Mouse (Mus musculus): Measurements from ENCODE around the gene Pla2g4e. TPM values are rescaled to one million over a fixed set of nuclear protein-coding genes. Genes with fewer than 3 reads are reported as not detected.
"Not testable (repeated sequence)": the region's sequence is repeated elsewhere in the genome, so short reads cannot be mapped to it uniquely, and the experiment has no call there.

The Pla2g4e gene
- total and polyA plus RNA-seq, 3 experiments = 3.5 to 5.9 (median 4.0) TPM

DNA sequence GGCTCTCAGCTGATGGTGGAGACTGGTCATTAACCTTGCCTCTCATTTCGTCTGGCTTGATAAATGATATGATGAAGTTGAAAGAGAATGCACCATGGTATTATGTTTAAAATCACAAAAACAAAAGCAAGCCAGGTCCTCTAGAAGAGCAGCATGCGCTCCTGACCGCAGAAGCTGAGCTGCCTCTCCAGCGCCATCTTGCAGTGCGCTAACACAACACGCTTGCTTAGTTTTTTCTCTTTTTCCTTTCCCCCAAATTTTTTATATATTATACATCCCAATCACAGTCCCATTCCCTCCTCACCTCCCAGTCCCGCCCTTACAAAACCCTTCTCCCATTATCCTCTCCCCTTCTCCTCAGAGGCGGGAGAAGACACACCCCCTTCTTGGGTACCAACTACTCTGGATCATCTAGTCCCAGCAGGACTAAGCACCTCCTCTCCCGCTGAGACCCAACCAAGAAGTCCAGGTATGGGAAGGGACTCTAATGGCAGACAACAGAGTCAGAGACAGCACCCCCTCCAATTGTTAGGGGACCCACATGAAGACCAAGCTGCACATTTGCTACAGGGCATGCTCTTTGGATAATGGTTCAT is 384 bp upstream of the Pla2g4e start:
- Histone ChIP-seq H3K4me3 (peak overlapping the region; percentile 36), H3K9ac (ENCODE audit: low read depth, low read length) (no peak overlapping the region), H3K36me3 (ENCODE audit: control insufficient read depth, insufficient read depth, low read length) (no peaks in the 10 kb centered on the region), H3K79me2 (replicated peaks; ENCODE audit: control insufficient read depth, insufficient read depth, low read length) (no peaks in the 10 kb centered on the region), H3K27ac (no peak overlapping the region), H3K4me1 (ENCODE audit: control insufficient read depth, insufficient read depth, low read length) (no peaks in the 10 kb centered on the region), H3K27me3 (ENCODE audit: control insufficient read depth, insufficient read depth, low read length) (no peaks in the 10 kb centered on the region)
- intact Hi-C loops (cut with DNase I) = no loop called here
- TF ChIP-seq CTCF (IDR thresholded peaks at IDR 0.05) (peak; percentile 52), POLR2A (IDR thresholded peaks at IDR 0.05; ENCODE audit: insufficient read depth, low read depth, low read length) (no peak), EP300 (IDR thresholded peaks at IDR 0.05; ENCODE audit: insufficient read depth, low read depth, low read length) (no peak)
- 19% methylated on average over 9 of the region's 9 CpGs for WGBS
- no peak for DNase-seq

DNA sequence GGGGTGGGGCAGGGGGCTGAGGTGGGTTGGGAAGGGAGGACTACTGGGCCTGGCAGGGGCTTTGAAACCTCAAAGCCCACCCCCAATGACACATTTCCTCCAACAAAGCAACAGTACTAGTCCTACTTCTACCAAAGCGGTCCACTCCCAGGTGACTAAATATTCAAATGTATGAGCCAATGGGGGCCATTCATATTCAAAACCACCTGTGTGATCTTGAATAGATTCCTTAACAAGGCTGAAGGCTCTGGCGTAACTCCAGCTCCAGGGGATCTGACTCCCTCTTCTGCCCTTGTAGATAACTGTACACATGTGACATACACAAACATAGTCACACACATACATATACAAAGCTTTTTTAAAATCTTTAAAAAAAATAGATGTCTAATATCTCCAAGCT is 1.1 kb downstream of the Pla2g4e start:
- H3K36me3 ChIP-seq (ENCODE audit: control insufficient read depth, insufficient read depth, low read length) = no peaks in the 10 kb centered on the region
- DNase-seq = no peak
- no peaks in the 10 kb centered on the region for H3K4me1 ChIP-seq (ENCODE audit: control insufficient read depth, insufficient read depth, low read length)
- peak overlapping the region; percentile 69 for H3K27ac ChIP-seq
- WGBS = 70% methylated on average over 2 of the region's 2 CpGs
- no peak overlapping the region for H3K9ac ChIP-seq (ENCODE audit: low read depth, low read length)
- peak overlapping the region; percentile 36; the same call in 1 of the 2 replicates for H3K4me3 ChIP-seq
- H3K79me2 ChIP-seq (replicated peaks; ENCODE audit: control insufficient read depth, insufficient read depth, low read length) = no peaks in the 10 kb centered on the region
- intact Hi-C loops (cut with DNase I) = no loop called here
- H3K27me3 ChIP-seq (ENCODE audit: control insufficient read depth, insufficient read depth, low read length) = no peaks in the 10 kb centered on the region
- TF ChIP-seq CTCF (IDR thresholded peaks at IDR 0.05) (no peak), POLR2A (IDR thresholded peaks at IDR 0.05; ENCODE audit: insufficient read depth, low read depth, low read length) (no peak), EP300 (IDR thresholded peaks at IDR 0.05; ENCODE audit: insufficient read depth, low read depth, low read length) (no peak)

GRCm38 (mm10) chr2:120242791-120243467 is 2.2 kb downstream of the Pla2g4e start:
- Histone ChIP-seq H3K4me1 (ENCODE audit: control insufficient read depth, insufficient read depth, low read length) (no peaks in the 10 kb centered on the region), H3K9ac (ENCODE audit: low read depth, low read length) (no peak overlapping the region), H3K27me3 (ENCODE audit: control insufficient read depth, insufficient read depth, low read length) (no peaks in the 10 kb centered on the region), H3K36me3 (ENCODE audit: control insufficient read depth, insufficient read depth, low read length) (no peaks in the 10 kb centered on the region), H3K27ac (no peak overlapping the region), H3K79me2 (replicated peaks; ENCODE audit: control insufficient read depth, insufficient read depth, low read length) (no peaks in the 10 kb centered on the region), H3K4me3 (no peak overlapping the region; the same call in 1 of the 2 replicates)
- 76% methylated on average over 5 of the region's 5 CpGs for WGBS
- TF ChIP-seq CTCF (IDR thresholded peaks at IDR 0.05) (no peak), EP300 (IDR thresholded peaks at IDR 0.05; ENCODE audit: insufficient read depth, low read depth, low read length) (no peak), POLR2A (IDR thresholded peaks at IDR 0.05; ENCODE audit: insufficient read depth, low read depth, low read length) (no peak)
- intact Hi-C loops (cut with DNase I) = no loop called here
- DNase-seq = no peak

- intact Hi-C loops (cut with DNase I); H3K79me2 ChIP-seq (replicated peaks; ENCODE audit: control insufficient read depth, insufficient read depth, low read length); H3K27ac ChIP-seq; H3K27me3 ChIP-seq (ENCODE audit: control insufficient read depth, insufficient read depth, low read length); H3K36me3 ChIP-seq (ENCODE audit: control insufficient read depth, insufficient read depth, low read length); H3K4me1 ChIP-seq (ENCODE audit: control insufficient read depth, insufficient read depth, low read length); H3K9ac ChIP-seq (ENCODE audit: low read depth, low read length); H3K4me3 ChIP-seq: not testable (repeated sequence)
- WGBS = 61% methylated on average over 9 of the region's 9 CpGs
- DNase-seq = peak in 1 of 2 experiments; percentile 17
Measured at GRCm38 (mm10) chr2:120238733-120239132, 6.4 kb downstream of the Pla2g4e start.

DNA sequence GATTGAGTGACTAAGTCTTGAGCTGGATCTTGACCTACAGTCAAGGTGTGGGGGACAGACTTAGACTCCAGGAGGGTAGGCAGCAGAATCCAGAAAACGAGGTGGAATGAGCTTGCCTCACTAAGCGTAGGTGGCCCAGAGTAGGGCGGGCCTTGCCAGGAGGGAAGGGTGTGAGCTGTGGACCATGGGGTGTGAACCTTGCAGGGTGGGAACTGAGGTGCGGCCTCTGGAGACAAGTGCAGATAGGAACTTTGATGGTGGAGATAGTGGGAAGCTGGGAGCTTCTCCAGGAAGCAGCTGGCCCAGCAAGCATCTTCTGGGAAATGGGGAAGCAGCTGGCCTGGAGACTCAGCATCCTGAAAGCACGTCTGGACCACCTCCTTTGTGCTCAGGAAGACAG is 7.4 kb downstream of the Pla2g4e start:
- TF ChIP-seq EP300 (IDR thresholded peaks at IDR 0.05; ENCODE audit: insufficient read depth, low read depth, low read length) (no peak), POLR2A (IDR thresholded peaks at IDR 0.05; ENCODE audit: insufficient read depth, low read depth, low read length) (no peak), CTCF (IDR thresholded peaks at IDR 0.05) (no peak)
- Histone ChIP-seq H3K79me2 (replicated peaks; ENCODE audit: control insufficient read depth, insufficient read depth, low read length) (no peaks in the 10 kb centered on the region), H3K9ac (ENCODE audit: low read depth, low read length) (no peak overlapping the region), H3K27me3 (ENCODE audit: control insufficient read depth, insufficient read depth, low read length) (no peaks in the 10 kb centered on the region), H3K36me3 (ENCODE audit: control insufficient read depth, insufficient read depth, low read length) (no peaks in the 10 kb centered on the region), H3K27ac (no peak overlapping the region), H3K4me1 (ENCODE audit: control insufficient read depth, insufficient read depth, low read length) (peaks cover 3% of the 10 kb centered on the region; the same call in 1 of the 2 replicates), H3K4me3 (no peak overlapping the region)
- DNase-seq = no peak
- intact Hi-C loops (cut with DNase I) = no loop called here
- 57% methylated on average over 5 of the region's 5 CpGs for WGBS

DNA sequence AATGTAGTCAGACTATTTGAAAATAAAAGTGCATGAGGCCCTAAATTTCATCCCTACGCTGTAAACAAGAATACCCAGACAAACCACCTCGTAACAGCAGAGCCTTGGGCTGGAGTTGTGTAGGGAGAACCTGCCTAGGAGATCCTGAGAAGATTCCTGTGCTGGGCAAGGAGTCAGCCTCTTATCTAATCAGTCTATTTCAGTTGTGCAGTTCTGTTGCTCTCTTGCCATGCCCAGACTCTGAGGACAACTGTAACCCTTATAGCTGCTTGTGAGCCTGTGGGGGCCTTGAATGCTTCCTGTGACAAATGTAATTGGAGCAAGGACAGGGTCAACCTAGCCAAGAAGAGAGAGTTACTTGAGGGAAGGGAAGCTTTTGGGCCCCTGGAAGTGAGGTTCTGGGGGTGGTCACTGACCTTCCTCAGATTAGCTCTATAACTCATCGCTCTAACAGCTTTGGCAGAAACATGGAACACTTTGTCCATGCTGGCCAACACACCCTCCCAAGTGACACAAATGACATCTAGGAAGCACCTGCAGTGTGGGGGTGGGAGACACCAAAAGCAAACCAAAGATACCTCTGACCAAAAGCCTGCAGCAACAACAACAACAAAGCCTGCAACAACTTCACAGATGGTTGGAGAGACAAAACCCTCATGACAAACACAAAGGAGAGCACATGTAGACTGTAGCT is 9.0 kb downstream of the Pla2g4e start:
- no peak for DNase-seq
- Histone ChIP-seq H3K4me1 (ENCODE audit: control insufficient read depth, insufficient read depth, low read length) (peaks cover 3% of the 10 kb centered on the region; the same call in 1 of the 2 replicates), H3K4me3 (no peak overlapping the region), H3K27me3 (ENCODE audit: control insufficient read depth, insufficient read depth, low read length) (no peaks in the 10 kb centered on the region), H3K79me2 (replicated peaks; ENCODE audit: control insufficient read depth, insufficient read depth, low read length) (no peaks in the 10 kb centered on the region), H3K27ac (peak overlapping the region; percentile 40), H3K9ac (ENCODE audit: low read depth, low read length) (no peak overlapping the region), H3K36me3 (ENCODE audit: control insufficient read depth, insufficient read depth, low read length) (no peaks in the 10 kb centered on the region)
- intact Hi-C loops (cut with DNase I) = no loop called here
- WGBS = 41% methylated on average over 3 of the region's 3 CpGs
- TF ChIP-seq EP300 (IDR thresholded peaks at IDR 0.05; ENCODE audit: insufficient read depth, low read depth, low read length) = peak; percentile 21; the same call in 1 of the 2 replicates
- no peak for TF ChIP-seq POLR2A (IDR thresholded peaks at IDR 0.05; ENCODE audit: insufficient read depth, low read depth, low read length)

Data from heart, adult 2 months (tissue).